Mouse (Mus musculus) intestine, embryonic 14.5 days (tissue): ENCODE measurements at regions not wholly inside any gene's neighbourhood (a gene's known extent, or its start where the extent isn't known, plus 50 kb on each side); places are given as distances from the start of the nearest gene placed in this dataset.

ENCODE experiments used
- ATAC-seq: fragments of 200-750 bp; cut with Nextera tagmentation; replicated peaks from 2 replicates; pipeline ENCODE4 v1.8.0; 2017; ENCODE audit warnings: low read depth, moderate number of reproducible peaks, moderate TSS enrichment, moderate library complexity; ENCODE audit not compliant: low FRiP score, low TSS enrichment
- DNase-seq: peaks from one replicate; pipeline ENCODE4 v3.0.0-alpha.2; 2018; ENCODE audit warnings: low spot score
- H3K27ac ChIP-seq: fragments of 300-500 bp; sonication (generic); 2 replicates; pipeline ENCODE4 v1.5.1; 2014; ENCODE audit warnings: low read depth, mild to moderate bottlenecking, control low read depth
- H3K27me3 ChIP-seq: fragments of 300-500 bp; sonication (generic); replicated peaks from 2 replicates; pipeline ENCODE4 v1.6.1; 2014; ENCODE audit warnings: low read length, control low read depth; ENCODE audit not compliant: control insufficient read depth, insufficient read depth
- H3K36me3 ChIP-seq: fragments of 300-500 bp; sonication (generic); 2 replicates; pipeline ENCODE4 v1.6.1; 2014; ENCODE audit warnings: low read length, control low read depth; ENCODE audit not compliant: control insufficient read depth, insufficient read depth
- H3K4me1 ChIP-seq: fragments of 300-500 bp; sonication (generic); replicated peaks from 2 replicates; pipeline ENCODE4 v1.6.1; 2014; ENCODE audit warnings: low read length, control low read depth, mixed read lengths; ENCODE audit not compliant: control insufficient read depth, insufficient read depth
- H3K4me2 ChIP-seq: fragments of 300-500 bp; sonication (generic); 2 replicates; pipeline ENCODE4 v1.6.1; 2014; ENCODE audit warnings: low read length
- H3K4me3 ChIP-seq: fragments of 300-500 bp; sonication (generic); 2 replicates; pipeline ENCODE4 v1.5.1; 2014; ENCODE audit warnings: low read depth, low read length, control low read depth, mixed read lengths
- H3K9ac ChIP-seq: fragments of 300-500 bp; sonication (generic); 2 replicates; pipeline ENCODE4 v1.6.1; 2014; ENCODE audit warnings: mild to moderate bottlenecking, low read length
- H3K9me3 ChIP-seq: fragments of 300-500 bp; sonication (generic); 2 replicates; pipeline ENCODE4 v1.6.1; 2016; ENCODE audit warnings: low read length, control low read depth; ENCODE audit not compliant: control insufficient read depth
- WGBS: fragments of 180-500 bp; shearing (Covaris S2); extraction: QIAGEN DNeasy Blood & Tissue Kit; methylation state at CpG from one replicate; pipeline ENCODE4 v1.1.7; 2014; 5-methylcytosine and 5-hydroxymethylcytosine counted together

DNA sequence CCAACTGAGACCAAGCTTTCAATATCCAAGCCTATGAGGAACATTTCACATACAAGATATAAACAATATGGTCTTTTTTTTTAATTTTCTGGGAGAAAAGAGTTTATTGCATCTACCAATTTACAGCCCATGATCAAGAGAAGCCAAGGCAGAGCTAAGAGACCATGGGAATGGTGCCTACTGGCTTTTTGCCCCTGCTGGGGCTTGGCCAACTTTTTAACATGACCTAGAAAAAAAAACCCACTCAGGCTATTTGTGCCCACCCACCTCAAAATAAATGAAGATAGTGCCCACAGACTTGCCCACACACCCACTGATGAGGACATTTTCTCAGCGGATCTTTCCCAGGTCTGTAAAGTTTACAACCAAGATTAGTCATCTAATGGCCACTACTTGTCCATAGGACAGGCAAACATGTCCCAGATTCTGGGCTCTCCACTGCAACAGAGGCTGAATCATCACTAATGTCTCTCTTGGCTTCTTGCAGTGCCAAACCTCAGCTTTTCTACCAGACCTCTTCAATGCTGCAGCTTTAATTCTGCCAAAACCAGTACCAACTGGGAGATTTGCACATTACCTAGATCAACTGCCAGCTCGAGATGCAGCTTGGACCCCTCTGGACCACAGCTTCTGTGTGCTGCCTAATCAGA is 79.6 kb upstream of the Tmc3 start:
- no peak for DNase-seq
- Histone ChIP-seq H3K27ac (no peak overlapping the region), H3K4me3 (no peak overlapping the region), H3K36me3 (no peaks in the 10 kb centered on the region), H3K9ac (no peak overlapping the region), H3K4me2 (no peak overlapping the region), H3K4me1 (no peaks in the 10 kb centered on the region), H3K27me3 (no peaks in the 10 kb centered on the region), H3K9me3 (no peaks in the 10 kb centered on the region)
- ATAC-seq, result no peak
- WGBS, result 78% methylated on average over 2 of the region's 2 CpGs

DNA sequence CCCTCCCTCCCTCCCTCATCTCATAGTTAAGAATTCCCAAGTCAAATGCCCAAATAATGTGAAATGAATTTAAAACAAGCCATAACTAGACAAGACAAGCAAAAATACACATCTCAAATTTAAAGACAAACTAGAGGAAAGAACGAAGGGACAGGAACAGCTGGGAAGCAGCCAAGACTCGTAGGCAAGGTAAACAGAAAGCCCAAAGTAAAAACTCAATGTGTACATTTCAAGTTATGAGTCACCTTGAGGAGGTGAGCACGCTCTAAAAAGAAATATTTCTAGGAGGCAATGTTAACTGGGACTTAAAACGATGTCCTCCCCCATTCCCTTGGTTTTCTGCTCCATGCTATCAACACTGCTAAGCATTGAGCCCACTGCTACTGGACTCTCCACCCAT is 68.4 kb upstream of the Tmc3 start:
- Histone ChIP-seq H3K4me2 (no peak overlapping the region), H3K4me1 (no peaks in the 10 kb centered on the region), H3K27ac (no peak overlapping the region), H3K27me3 (no peaks in the 10 kb centered on the region), H3K4me3 (no peak overlapping the region), H3K36me3 (no peaks in the 10 kb centered on the region), H3K9me3 (no peaks in the 10 kb centered on the region), H3K9ac (no peak overlapping the region)
- WGBS, result 32% methylated on average over 4 of the region's 4 CpGs
- ATAC-seq (no peak), DNase-seq (no peak)

DNA sequence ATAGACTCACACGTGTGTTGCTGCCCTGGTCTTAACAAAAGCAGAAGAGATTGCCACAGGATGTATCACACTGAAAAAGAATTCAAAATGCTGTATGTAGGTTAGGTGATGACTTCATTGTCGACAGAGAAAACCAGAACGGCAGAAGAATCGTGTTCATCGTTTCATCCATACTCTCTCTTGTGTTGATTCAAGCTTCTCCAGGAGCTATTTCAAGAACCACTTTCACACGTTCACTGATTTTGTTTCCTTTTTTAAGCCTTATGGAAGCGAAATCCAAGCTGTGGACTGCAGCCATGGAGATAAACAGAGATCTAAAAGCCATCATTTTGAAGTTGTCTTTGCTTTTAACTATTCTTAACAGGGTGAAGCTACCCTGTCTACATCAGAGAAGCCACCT is 63.2 kb upstream of the Tmc3 start:
- H3K4me1 ChIP-seq, result no peaks in the 10 kb centered on the region
- no peaks in the 10 kb centered on the region for H3K9me3 ChIP-seq
- H3K27ac ChIP-seq, result no peak overlapping the region
- no peak overlapping the region for H3K4me3 ChIP-seq
- 87% methylated on average over 7 of the region's 7 CpGs for WGBS
- no peak for DNase-seq
- H3K4me2 ChIP-seq, result no peak overlapping the region
- no peak overlapping the region for H3K9ac ChIP-seq
- H3K27me3 ChIP-seq, result no peaks in the 10 kb centered on the region
- ATAC-seq, result no peak
- no peaks in the 10 kb centered on the region for H3K36me3 ChIP-seq
